Mouse (Mus musculus) right cerebral cortex, adult 2 months (tissue): ENCODE measurements at regions not wholly inside any gene's neighbourhood (a gene's known extent, or its start where the extent isn't known, plus 50 kb on each side); places are given as distances from the start of the nearest gene placed in this dataset.
A peak's percentile ranks its signal among the peaks of the same experiment; 100 is the strongest.
"Not testable (repeated sequence)": the region's sequence is repeated elsewhere in the genome, so short reads cannot be mapped to it uniquely, and the experiment has no call there.

Experiments
- DNase-seq, 2 experiments: peaks; one replicate each; pipeline ENCODE4 v3.0.0; 2021 to 2022; ENCODE audit warnings: low spot score in 2 of 2

DNA sequence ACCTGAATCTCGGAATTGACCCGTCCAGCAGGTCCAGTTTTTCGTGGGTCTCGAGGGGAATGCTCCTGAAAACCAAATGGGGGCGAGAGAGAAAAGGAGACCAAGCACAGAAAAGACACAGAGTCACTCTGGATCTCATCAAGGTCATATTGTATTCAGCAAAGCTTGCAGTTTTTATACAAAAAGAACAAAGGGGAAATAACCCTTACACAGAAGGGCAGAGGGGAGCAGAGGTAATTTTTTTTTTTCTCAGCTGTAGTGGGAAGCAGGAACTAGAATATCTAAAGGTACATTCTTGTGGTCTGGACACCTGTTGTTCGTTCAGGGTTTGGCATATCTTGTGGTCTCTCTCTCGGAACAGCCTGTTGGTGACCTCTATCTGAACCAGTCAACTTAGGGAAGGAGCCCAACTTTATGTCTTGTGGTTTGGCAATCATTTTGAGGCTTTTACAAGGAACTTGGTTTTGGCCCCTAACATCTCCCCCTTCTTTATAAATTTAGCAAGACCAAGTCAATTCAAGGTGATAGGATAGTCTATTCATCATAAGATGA, 1645.9 kb upstream of the Cdh9 start:
- DNase-seq = no peak

GRCm38 (mm10) chr15:15088696-15089095, 1639.9 kb upstream of the Cdh9 start:
- not testable (repeated sequence) for DNase-seq

- DNase-seq = not testable (repeated sequence)
These were observed 1638.8 kb upstream of the Cdh9 start for GRCm38 (mm10) chr15:15089783-15090182.

GRCm38 (mm10) chr15:15091531-15092290, 1636.8 kb upstream of the Cdh9 start:
- no peak for DNase-seq

DNA sequence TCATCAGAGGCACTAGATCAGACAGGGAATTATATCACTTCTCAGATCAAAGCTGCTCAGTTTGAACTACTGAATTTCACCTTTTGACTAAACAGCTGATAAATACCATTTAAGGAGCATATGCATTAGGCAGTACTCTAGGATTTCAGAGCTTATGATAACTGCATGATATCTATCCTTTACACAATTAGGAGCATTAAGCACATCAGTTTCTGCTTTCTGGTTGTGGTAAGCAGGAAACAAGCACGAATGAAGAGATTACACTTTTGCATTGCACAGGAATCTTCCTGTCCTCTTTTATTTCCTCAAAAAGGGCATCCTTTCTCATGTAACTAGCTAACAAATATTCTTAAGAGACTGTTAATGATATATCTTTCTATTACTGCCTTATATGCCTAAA, 1631.2 kb upstream of the Cdh9 start:
- DNase-seq = no peak

DNA sequence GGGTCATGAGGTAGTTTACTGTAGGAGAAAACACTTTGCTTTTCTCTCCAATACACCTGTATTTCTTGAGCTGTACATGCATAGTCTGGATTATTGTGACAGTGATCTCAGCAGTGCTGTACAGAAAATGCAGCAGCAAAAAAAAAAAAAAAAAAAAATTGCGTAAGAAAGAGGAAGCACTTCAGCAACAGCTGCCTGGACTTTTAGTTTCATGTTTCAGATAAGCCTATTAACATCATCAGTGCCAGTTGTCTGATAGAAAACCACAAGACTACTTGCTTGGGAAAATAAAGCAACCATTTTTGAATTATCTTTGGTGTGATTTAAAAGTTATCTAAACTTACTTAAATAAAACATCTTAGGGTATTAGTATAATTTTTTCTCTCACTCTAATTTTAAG, 1626.4 kb upstream of the Cdh9 start:
- no peak for DNase-seq

- DNase-seq = no peak
These were observed 1608.4 kb upstream of the Cdh9 start for GRCm38 (mm10) chr15:15120109-15120508.

DNA sequence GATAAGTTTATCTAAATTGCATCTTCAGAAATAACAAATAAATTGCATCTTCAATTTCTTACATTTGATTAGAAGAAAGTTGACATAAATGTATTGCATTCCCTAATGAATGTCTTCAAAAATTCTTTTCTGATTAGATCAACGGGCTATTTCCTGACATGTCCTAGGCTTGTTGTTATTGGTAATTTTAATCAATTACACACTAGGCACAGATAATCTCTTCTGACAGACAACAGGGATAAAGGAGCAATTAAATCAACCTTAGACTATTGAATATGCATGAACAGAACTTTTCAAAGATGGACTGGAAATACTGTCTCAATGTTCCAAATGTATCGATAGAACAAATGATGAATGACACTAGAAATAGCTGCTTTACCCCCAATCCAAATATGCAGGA, 1579.8 kb upstream of the Cdh9 start:
- DNase-seq = no peak

DNA sequence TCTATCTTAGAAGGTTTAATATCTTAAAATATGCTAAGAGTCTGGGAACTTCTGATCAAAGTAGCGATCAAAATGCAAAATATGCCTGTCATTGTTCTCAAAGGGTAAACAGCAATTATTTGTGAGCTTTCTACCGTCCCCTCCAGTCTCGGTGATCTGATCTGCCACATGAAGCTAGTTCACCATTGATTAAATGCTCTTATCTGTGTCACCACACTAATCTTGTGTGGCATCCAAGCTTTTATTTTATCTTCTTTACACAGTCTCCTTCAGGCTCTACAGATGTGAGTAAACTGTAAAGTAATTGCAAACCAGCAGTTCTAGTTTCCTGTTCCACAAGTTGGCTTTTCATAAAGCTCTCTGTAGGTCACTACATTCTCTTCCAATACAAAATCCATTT, 1573.1 kb upstream of the Cdh9 start:
- no peak for DNase-seq

DNA sequence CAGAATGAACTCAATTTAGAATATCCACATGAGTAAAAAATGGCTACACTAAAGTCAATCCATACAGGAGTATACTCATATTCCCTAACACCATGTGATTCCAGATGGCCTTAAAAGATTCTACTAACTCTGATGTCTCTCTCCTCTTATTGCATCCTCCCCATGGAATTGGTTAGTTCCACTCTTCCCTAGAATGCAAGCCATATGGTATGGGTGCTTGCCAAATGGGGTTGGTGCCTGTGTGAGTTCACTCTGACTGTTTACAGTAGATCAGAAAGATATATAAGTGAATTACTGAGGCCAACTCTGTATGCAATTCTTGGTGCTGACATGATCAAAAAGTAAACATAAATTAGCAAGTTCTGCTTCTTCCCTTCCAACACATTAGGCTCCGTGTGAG, 1558.2 kb upstream of the Cdh9 start:
- DNase-seq = no peak

GRCm38 (mm10) chr15:15220296-15220695, 1508.3 kb upstream of the Cdh9 start:
- no peak for DNase-seq

DNA sequence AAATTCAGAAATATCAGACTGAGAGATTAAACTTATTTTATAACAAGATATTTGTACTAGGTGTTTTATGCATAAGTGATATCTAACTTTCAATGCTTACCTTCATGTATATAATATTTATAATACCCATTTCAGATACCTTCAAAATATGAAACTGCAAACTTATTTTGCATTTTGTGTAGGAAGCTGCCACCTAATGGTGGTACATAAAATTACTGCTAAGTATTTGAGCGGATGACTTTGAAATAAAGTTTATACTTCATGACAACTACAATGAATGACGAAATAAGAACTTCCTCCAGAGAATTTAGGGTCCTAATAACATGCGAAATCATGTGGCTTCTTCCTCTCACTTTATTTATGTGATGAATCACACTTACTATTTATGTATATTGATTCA, 1498.6 kb upstream of the Cdh9 start:
- no peak for DNase-seq

DNA sequence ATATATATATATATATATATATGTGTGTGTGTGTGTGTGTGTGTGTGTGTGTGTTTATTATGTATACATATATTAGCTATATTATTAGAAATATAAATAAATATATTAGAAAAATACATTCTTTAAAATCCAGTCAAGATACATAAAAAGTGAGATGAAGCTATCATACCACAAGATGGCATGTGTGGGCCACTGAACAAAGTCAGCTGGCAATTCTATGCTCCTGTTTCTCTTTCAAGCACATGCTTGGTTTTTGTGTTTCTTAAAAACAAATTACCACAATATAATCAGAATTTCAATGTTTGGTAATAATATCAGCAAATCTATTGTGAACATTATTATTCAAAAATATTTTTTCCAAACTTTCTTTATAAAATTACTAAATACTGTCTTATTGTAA, 1490.2 kb upstream of the Cdh9 start:
- DNase-seq = peak; percentile 5 to 16
